Mouse (Mus musculus) spleen, postnatal 4 days (tissue): Measurements from ENCODE around the gene Rpl23.

Source experiments
- DNase-seq, 2 experiments: peaks; one replicate each; pipeline ENCODE4 v3.0.0; 2022; ENCODE audit warnings: low spot score in 2 of 2

Gene Rpl23

GRCm38 (mm10) chr11:97813746-97814515, 31.7 kb upstream of the Rpl23 start:
- no peak for DNase-seq

DNA sequence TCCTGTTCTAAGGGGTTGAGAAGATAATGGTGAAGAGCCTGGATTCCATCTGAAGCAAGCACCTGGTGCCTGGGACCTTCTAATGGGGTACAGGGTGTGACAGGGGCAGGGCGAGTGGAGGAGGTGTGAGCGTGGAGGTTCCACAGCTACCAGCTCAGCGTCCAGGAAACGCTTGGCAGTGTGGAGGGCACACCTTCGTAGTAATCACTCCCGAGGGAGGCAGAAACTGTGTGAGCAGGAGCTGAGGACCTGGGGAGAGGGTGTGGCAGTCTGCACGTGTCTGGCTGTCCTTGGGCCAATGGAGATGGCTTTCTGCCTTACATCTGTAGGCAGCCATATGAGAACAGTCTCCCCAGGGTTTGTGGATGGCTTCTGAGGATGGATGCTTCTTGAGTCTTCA, 30.8 kb upstream of the Rpl23 start:
- no peak for DNase-seq

DNA sequence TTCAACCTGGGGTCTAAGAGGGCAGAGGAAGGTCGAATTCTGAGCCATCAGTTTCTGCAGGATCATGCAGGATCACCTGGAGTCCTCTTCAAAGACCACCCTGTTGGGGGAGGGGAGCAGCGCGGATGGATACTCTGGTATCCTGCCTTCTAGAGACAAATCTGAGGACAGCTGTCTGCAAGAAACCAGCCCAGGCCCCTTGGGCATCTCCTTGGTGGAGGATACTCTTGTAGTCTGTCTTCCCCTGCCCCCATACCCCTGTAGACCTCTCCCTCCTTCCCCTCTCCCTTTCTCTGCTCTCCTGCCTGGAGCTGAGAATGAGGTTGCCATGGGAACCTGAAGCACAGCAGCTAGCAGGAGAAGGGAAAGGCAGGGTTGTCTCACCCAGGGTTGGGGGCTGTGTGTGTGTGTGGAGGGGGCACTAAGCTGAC, 30.3 kb upstream of the Rpl23 start:
- DNase-seq = no peak

- no peak for DNase-seq
These were observed 29.5 kb upstream of the Rpl23 start for GRCm38 (mm10) chr11:97811569-97812362.

DNA sequence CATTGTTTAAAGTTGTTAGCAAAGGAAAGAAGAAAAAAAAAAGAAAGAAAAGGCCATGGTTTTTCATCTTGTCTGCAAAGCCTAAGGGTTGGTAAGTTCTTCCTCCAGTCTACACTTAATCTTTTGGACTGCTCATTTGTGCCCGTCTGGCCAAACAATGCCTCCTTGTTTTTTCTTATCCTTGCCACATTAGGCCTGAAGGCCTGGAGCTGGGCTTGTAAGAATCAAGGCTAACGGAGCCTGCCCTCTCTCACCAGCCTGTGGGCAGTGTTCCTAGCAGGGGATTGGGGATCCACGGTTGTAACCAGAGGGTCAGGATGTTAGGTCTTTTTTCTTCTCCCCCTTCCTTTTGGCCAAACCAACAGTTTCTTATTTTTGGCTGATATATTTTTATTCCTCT, 28.7 kb upstream of the Rpl23 start:
- no peak for DNase-seq

- DNase-seq = no peak
These were observed 28.1 kb upstream of the Rpl23 start for GRCm38 (mm10) chr11:97810356-97810755.

- DNase-seq = peak in 1 of 2 experiments; percentile 51
These were observed 27.2 kb upstream of the Rpl23 start for GRCm38 (mm10) chr11:97809235-97810121.

DNA sequence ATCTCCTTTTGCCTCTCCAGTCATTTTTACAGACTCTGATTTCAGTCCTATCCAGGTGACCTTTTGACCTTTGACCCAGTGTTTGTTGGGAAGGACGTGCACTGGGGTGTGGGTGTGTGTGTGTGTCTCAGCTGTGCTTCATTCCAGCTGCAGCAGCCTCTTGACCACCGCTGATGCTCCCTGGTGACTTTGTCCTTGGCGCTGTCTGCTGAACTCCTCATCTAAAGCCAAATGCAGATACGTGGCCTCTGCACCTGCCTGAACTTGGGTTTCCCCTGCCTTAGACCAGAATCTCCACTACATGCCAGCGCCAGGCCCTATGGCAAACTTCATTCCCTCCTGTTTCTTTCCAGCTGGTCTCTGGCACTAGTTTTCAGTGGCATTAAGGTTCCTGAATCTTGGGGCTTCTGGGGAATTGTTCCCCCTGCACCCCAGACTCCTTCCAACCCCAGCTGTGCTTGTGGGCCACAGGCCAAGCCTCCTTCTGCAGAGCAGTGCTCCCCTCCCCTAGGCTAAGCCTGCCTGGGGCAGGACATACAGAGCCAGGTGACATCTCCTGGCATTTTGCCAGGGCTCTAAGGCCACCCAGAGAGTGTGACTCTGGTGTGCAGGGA, 26.5 kb upstream of the Rpl23 start:
- DNase-seq = peak in 1 of 2 experiments; percentile 58

GRCm38 (mm10) chr11:97808093-97808492, 25.9 kb upstream of the Rpl23 start:
- DNase-seq = peak in 1 of 2 experiments; percentile 54

GRCm38 (mm10) chr11:97807626-97808025, 25.4 kb upstream of the Rpl23 start:
- no peak for DNase-seq

DNA sequence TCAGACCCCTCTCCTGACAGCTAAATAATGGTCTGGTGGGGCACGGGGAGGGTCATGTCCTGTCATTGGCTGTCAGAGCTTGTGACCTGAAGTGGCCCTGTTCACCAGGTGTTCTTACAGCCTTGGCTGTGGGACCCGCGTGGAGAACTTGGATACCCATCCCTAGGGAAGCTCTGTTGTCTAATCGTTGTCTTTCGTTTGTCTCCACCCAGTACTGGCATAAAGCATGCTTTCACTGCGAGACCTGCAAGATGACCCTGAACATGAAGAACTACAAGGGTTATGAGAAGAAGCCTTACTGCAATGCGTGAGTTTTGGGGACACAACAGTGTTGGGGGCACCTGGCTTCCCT, 24.4 kb upstream of the Rpl23 start:
- DNase-seq = no peak

DNA sequence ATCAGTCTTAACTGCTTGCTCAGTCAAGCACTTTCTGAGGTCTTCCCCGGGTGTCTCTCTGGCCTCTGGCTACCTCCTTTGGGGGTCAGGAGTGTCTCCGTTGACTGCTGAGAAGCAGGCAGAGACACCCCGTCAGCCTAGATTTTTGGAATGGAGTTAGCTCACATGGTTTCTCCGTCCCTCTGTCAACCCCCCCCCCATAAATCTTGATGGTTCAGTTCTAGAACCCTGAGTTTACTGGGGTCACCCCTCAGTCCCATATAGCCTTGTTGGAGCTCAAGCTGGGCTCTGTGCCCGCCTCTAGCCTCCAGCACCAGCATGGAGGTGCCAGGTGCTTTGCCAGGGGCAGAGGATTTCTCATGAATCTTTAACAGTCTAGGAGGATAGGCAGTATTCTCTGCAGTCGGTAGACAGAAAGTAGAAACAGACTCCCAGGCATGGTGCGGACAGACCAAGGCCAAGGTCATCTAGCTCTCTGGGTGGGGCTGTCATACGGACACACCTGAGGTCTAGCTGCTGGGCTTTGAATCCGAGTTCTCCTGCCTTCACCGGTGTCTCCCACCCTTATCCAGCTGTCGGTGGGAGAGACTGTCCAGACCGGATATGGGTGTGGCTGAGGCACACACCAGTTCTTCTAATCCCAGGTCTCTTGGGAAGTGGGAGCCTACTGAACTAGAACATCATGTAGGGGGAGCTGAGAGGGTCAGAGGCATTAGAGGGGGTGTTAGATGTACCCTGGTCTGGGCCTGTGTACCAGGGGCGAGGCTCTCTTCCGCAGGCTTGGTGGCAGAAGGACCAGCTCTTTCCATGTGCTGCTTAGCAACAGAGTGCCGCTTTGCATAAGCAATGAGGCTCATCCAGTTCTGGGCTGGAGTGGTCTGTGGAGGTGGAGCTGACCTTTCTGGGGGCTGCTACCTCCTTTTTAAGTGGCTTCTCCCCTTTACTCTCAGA, 23.7 kb upstream of the Rpl23 start:
- DNase-seq = peak in 1 of 2 experiments; percentile 55

DNA sequence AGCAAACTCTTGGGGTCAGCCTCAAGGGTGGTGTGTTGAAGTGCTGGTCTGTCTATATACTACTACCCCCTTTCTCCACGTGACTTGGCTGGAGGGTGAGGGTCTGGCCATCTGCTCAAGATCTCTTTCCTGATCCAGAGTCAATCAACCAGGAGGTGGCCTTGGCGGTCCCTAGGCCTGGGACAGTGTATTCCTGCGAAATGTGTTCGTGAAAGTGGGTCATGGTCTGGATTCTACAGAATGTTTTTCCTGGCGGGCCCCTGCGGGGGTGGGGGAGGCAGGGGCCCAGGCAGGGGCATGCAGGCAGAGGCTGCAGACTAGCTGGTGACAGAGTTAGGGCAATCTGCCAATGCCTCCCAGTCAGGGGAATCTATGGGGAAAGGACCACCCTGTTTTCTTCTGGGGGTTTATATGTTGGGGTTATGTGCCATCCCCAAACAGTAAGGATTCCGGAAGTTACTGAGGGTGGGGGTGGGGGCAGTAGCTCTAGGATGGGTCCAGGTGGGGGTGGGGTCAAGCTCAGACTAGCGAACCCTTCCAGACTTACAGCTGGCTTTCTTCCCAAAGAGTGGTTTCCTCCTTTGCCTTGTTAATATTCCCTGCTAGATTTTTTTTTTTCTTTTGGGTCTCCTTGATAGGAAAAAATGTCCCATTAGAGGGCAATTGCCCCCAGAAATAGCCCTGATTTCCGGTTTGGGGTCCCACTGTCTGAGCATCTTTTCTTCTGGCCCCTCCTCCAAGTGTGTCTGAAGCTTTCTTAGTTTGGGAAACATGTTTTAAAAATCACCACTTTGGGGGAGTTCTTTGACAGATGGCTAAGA, 22.8 kb upstream of the Rpl23 start:
- DNase-seq = peak in 1 of 2 experiments; percentile 58

DNA sequence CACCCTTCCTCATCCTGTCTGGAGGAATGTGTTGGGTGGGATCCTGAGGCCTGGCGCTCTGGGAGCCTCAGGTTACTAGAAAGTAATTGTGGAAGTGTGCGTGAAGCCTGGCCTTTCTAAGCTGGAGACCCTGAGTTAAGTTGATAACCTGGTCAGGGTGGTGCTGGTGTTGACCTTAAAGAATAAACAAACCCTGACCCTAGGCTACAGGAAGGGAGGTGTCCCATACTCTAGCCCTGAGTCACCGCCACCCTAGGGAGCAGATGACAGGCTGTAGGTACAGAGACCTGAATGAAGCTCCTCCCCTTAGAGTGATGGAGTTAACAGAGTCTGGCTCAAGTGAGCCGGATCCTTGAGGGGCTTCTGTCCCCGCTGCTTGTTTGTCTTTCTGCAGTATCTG, 21.6 kb upstream of the Rpl23 start:
- DNase-seq = no peak

DNA sequence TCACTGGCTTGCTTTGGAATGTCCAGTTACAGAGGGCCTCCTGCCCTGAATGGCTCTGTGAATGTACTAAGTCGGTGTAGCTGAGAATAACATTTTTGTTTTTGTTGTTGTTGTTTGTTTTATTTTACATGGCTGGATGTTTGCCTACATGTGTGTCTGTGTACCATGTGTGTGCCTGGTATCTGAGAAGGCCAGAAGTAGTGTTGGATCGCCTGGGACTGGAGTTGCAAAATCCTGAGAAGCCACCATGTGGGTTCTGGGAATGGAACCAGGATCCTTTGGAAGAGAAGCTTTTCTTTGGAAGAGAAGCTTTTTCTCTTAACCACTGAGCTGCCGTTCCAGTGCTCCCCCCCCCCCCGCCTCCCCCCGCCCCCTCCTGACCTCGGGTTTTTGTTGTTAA, 20.3 kb upstream of the Rpl23 start:
- no peak for DNase-seq

DNA sequence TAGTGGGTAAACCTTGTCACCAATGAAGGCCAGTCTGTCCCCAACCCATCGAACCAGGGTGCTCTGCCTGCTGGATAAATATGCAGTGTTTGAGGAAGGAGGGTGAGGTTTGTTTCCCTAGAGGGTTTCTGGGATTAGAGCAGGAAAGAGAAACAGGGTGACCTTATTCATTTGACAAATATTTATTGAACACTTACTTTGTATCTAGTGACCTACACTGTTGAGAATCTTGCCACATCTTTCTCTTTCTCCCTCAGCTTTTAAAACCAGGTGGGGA, 19.9 kb upstream of the Rpl23 start:
- no peak for DNase-seq

DNA sequence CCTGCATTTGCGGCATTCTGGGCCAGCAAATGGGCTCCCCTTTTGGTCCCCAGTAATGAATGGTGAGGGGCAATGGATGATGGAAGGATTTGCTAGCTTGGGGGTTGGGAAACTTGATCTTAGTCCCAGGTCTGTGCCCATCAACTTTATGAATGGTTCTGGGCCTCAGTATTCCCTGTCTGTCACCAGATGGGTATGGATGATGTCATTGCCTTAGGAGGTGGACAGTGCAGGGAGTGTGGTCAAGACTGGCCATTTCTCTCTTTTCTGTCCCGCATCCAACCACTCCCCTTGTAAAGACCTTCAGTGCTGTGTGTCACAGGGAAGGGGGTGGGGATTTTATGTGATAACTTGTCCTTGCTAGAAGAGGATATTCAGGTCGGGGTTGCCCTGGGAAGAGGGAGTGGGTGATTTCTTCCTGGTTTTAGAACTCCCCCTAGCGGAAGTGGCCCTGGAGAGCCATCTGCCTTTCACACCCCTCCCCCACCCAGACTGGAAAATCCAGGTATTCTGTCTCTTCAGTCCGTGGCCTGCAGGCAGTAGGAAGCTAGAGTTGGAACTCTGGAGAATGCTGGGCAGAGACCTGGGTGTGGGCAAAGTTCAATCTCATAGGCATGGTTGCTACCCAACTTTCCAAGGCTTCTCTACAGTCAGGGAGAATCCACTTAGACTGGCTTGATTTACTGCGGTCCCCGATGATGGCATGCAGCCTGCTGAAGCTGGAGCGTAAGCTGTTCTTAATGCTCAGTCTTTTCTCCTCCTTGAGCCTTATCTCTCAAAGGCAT, 19.4 kb upstream of the Rpl23 start:
- DNase-seq = peak in 1 of 2 experiments; percentile 61

GRCm38 (mm10) chr11:97800691-97801408, 18.6 kb upstream of the Rpl23 start:
- peak in 1 of 2 experiments; percentile 55 for DNase-seq
